Mouse (Mus musculus) central nervous system, embryonic 14 days (tissue): Measurements from ENCODE around the gene Kctd14. TPM values are rescaled to one million over a fixed set of nuclear protein-coding genes. Genes with fewer than 3 reads are reported as not detected.

Source experiments
- polyA plus RNA-seq: library from polyadenylated mRNA; depleted of rRNA; stranded (reverse); fragments of >200 nt; gene quantifications from 2 replicates; pipeline ENCODE4 v1.2.3, GENCODE M21; 2012; rRNA removed

Gene Kctd14
- 1.9 and 2.4 TPM in 2 replicates for polyA plus RNA-seq

GRCm38 (mm10) chr7:97451023-97451422 lies at the start of gene Kctd14:
Gene Kctd14, plus strand, starts transcription at chr7:97451323.

GRCm38 (mm10) chr7:97416906-97417777 lies 34.0 kb upstream of the Kctd14 start, which contains the start of gene Thrsp:
Gene Thrsp, minus strand, starts transcription at chr7:97417730.

GRCm38 (mm10) chr7:97480821-97481339 lies 29.8 kb downstream of the Kctd14 start, which contains the start of gene Ints4:
Gene Ints4, plus strand, starts transcription at chr7:97480956.

Other genes starting within 250 kb of the Kctd14 start
- 12.5 and 12.7 TPM in 2 replicates for gene Usp35, start 119.3 kb upstream of the Kctd14 start, polyA plus RNA-seq
- 6.6 and 7.5 TPM in 2 replicates for gene Kctd21, start 119.0 kb upstream of the Kctd14 start, polyA plus RNA-seq
- gene Alg8, start 79.7 kb upstream of the Kctd14 start, polyA plus RNA-seq: 28.5 and 30.6 TPM in 2 replicates
- 312 and 413 TPM in 2 replicates for gene Ndufc2, start 51.3 kb upstream of the Kctd14 start, polyA plus RNA-seq
- 1.9 and 2.5 TPM in 2 replicates for gene Thrsp, start 33.6 kb upstream of the Kctd14 start, polyA plus RNA-seq
- gene Ints4, start 29.6 kb downstream of the Kctd14 start, polyA plus RNA-seq: 78.7 and 83.3 TPM in 2 replicates
- gene Aamdc, start 128.2 kb downstream of the Kctd14 start, polyA plus RNA-seq: 44.3 and 46.6 TPM in 2 replicates
- gene Rsf1, start 128.6 kb downstream of the Kctd14 start, polyA plus RNA-seq: 16.9 and 17.3 TPM in 2 replicates
- 120 and 125 TPM in 2 replicates for gene Clns1a, start 245.3 kb downstream of the Kctd14 start, polyA plus RNA-seq